Mouse (Mus musculus) adrenal gland, postnatal 10 days (tissue): ENCODE results near the gene Krtap5-2. TPM values are rescaled to one million over a fixed set of nuclear protein-coding genes. Genes with fewer than 3 reads are reported as not detected.
A peak's percentile ranks its signal among the peaks of the same experiment; 100 is the strongest.
"Not testable (repeated sequence)": the region's sequence is repeated elsewhere in the genome, so short reads cannot be mapped to it uniquely, and the experiment has no call there.

Source experiments
- DNase-seq: peaks from one replicate; pipeline ENCODE4 v3.0.0; 2021; ENCODE audit warnings: mixed read lengths
- long read RNA-seq, 2 experiments: library from polyadenylated mRNA; stranded (forward); transcript quantifications; one replicate each; pipeline ENCODE4 v2.0.0; 2021
- total RNA-seq, 2 experiments: library from RNA; stranded (reverse); gene quantifications; 2 replicates each; pipeline ENCODE4 v1.2.3; 2021

Gene Krtap5-2
- not detected for total RNA-seq
- long read RNA-seq, experiment 1: 0 reads
- long read RNA-seq, experiment 2: 0 reads

- not testable (repeated sequence) for DNase-seq
Measured at GRCm38 (mm10) chr7:142175905-142176304, at the start of gene Krtap5-2. Krtap5-2 (minus strand) TSS chr7:142176005.

GRCm38 (mm10) chr7:142224518-142224917 lies 48.7 kb upstream of the Krtap5-2 start:
- no peak for DNase-seq

GRCm38 (mm10) chr7:142212136-142212535 lies 36.3 kb upstream of the Krtap5-2 start:
- not testable (repeated sequence) for DNase-seq

- no peak for DNase-seq
Measured at GRCm38 (mm10) chr7:142211559-142211958, 35.8 kb upstream of the Krtap5-2 start, which contains the start of gene Gm7579. Gm7579 (plus strand) TSS chr7:142211859.

- not testable (repeated sequence) for DNase-seq
Measured at GRCm38 (mm10) chr7:142206891-142207290, 31.1 kb upstream of the Krtap5-2 start.

- DNase-seq: no peak
Measured at GRCm38 (mm10) chr7:142205488-142205887, 29.7 kb upstream of the Krtap5-2 start.

- no peak for DNase-seq
Measured at GRCm38 (mm10) chr7:142201064-142201463, 25.3 kb upstream of the Krtap5-2 start, which contains the start of gene Krtap5-3. Krtap5-3 (plus strand) TSS chr7:142201364.

GRCm38 (mm10) chr7:142198748-142199147 lies 22.9 kb upstream of the Krtap5-2 start:
- DNase-seq: no peak

GRCm38 (mm10) chr7:142190289-142190688 lies 14.5 kb upstream of the Krtap5-2 start, which contains the start of gene Gm10153:
Gm10153 (minus strand) TSS chr7:142190389.
- DNase-seq: no peak

- DNase-seq: no peak
Measured at GRCm38 (mm10) chr7:142188156-142188555, 12.4 kb upstream of the Krtap5-2 start.

- no peak for DNase-seq
Measured at GRCm38 (mm10) chr7:142181021-142181420, 5.2 kb upstream of the Krtap5-2 start.

- DNase-seq: no peak
Measured at GRCm38 (mm10) chr7:142178685-142179084, 2.9 kb upstream of the Krtap5-2 start.

- DNase-seq: no peak
Measured at GRCm38 (mm10) chr7:142169836-142170235, 6.0 kb downstream of the Krtap5-2 start.

- DNase-seq: not testable (repeated sequence)
Measured at GRCm38 (mm10) chr7:142165639-142166038, 10.2 kb downstream of the Krtap5-2 start, which contains the start of gene Gm4553. Gm4553 (minus strand) TSS chr7:142165739.

GRCm38 (mm10) chr7:142159366-142159765 lies 16.4 kb downstream of the Krtap5-2 start:
- peak; percentile 18 for DNase-seq

GRCm38 (mm10) chr7:142157013-142157412 lies 18.8 kb downstream of the Krtap5-2 start, which contains the start of gene Gm29735:
Gm29735 (minus strand) TSS chr7:142157113.
- not testable (repeated sequence) for DNase-seq

GRCm38 (mm10) chr7:142155308-142155707 lies 20.5 kb downstream of the Krtap5-2 start:
- DNase-seq: no peak

GRCm38 (mm10) chr7:142152191-142152590 lies 23.6 kb downstream of the Krtap5-2 start:
- DNase-seq: no peak

GRCm38 (mm10) chr7:142148633-142149032 lies 27.2 kb downstream of the Krtap5-2 start:
- no peak for DNase-seq

- DNase-seq: peak; percentile 71
Measured at GRCm38 (mm10) chr7:142146033-142146432, 29.8 kb downstream of the Krtap5-2 start.

GRCm38 (mm10) chr7:142145413-142145940 lies 30.3 kb downstream of the Krtap5-2 start:
- no peak for DNase-seq

- DNase-seq: no peak
Measured at GRCm38 (mm10) chr7:142144507-142144906, 31.3 kb downstream of the Krtap5-2 start, which contains the start of gene Gm45337. Gm45337 (minus strand) TSS chr7:142144607.

GRCm38 (mm10) chr7:142143506-142144010 lies 32.2 kb downstream of the Krtap5-2 start:
- DNase-seq: not testable (repeated sequence)

- DNase-seq: no peak
Measured at GRCm38 (mm10) chr7:142140696-142141095, 35.1 kb downstream of the Krtap5-2 start.
